Mouse (Mus musculus) c-Kit-negative CD71-positive TER-119-positive erythroid progenitor cells, embryonic 14.5 days (primary cell): Measurements from ENCODE around the gene Sf3a3.
A peak's percentile ranks its signal among the peaks of the same experiment; 100 is the strongest.

ENCODE experiments used
- DNase-seq: peaks from one replicate; pipeline ENCODE4 v3.0.0-alpha.2; 2013; ENCODE audit warnings: low read depth, low spot score

The Sf3a3 gene

DNA sequence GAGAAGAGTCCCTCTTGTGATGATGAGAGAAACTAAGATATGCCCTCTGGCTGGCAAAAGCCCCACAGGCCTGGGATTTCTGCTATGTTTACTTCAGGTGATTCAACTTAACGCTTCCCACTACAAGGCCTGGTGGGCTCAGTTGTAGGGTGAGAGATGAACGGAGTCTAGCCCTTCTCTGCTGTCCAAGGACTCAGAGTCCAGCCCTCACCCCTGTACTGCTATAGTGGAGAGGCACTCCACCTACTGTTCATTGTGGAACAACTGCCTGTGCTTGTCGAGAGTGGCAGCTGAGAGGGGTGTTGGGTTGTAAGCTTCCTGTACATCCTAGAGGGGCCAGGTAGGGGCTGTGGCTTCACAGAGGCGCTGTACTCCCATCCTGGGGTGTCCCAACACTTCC is 23.4 kb downstream of the Sf3a3 start:
- DNase-seq: no peak

DNA sequence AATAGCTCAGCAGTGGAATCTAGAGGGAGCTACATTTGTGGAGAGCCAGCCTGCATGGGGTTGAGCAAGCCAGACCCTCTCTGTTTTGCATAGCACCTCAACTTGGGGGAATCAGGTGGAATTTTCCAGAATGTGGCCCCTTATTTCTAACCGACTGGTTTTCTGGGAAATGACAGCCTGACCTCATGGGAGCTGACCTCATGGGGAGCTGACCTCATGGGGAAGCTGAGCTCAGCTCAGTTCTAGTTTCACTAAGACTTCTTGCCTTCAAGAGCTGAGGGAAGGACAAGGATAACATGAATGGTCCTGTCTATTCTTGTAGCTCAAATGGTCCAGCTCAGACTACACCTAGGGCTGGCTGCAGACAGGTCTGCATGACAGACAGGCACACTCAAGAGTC is 24.2 kb downstream of the Sf3a3 start:
- no peak for DNase-seq

DNA sequence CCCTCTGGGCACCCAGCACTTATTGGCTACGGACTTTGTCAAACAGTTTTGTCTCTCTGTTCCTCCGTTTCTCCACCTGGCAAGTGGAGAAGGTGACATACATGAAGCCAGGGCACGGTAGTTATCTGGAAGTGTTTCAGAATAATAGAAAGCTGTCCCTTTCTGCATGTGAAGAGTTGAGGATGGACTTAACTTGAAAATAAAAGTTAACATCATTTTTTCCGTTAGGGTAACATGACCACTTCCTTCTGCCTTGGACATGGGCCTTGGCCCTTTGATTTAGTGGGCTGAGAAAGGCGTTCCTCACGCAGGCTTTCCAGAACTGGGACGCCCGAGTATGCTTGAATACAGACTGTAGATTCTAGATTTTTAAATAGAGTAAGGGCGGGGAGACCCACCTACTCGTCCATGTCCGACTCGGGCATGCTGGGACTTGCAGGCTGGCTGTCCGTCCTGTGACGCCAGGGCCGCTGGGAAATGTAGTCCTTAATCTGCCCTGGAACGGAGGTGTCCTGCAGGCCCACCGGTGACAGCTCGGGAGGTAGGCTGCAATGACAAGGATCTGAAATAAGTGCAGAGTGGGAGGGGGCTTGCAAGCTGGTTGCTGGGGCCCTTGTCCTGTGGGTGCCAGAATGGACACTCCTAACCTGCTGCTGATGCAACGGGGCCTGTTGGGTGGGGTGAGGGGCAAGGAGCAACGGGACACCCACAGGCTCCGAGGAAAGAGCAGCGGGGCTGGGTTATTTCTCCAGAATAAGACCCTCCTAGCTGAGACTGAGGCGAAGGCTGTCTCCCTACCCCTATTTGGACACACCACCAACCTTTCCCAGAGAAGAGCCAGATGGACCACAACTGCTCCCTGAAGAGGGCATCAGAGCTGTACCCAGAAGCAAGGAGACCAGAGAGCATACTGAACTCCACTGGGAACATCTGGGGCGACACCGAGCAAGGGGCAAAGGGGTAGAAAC is 27.1 kb downstream of the Sf3a3 start, which contains the start of gene Inpp5b:
Inpp5b (plus strand) TSS at position 475 of the 968 bp plus-strand sequence.
- DNase-seq: no peak

DNA sequence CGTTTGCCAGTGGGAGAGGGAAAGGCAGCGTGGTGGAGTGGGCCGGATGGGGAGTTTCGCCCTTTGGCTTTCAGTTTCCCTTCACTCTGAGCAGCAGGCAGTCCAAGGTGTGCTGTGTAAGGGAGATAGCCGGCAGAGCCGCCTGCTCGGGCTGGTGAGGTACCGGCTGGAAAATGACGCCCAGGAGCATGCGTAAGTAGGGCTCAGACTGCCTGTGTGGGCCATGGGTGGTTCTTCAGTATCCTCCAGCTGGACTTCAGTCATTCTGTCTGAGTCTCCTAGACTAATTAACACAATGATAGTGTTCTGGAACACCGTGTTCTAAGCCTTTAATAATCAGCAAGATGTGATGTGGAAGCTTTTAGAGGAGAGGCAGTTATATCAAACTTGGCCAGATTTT is 28.3 kb downstream of the Sf3a3 start:
- no peak for DNase-seq

DNA sequence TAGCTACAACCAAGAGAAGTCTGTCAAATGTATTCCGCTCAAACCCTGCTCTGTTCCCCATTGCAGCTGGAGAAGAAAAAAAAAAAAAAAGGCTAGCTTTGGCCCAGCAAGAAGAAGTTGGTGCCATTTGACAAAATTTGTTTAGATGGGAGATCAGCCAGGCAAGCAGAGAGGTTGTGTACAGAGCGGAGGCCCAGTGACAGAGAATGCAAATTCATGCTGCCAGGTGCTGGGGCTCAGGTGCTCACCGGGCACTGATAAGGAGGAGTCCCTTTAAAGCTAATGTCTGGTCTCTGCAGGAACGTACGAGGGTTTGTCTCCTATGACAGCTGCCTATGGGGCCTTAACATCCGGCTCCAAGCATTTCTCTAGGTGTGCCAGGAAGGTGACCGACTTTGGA is 32.0 kb downstream of the Sf3a3 start:
- DNase-seq: no peak

DNA sequence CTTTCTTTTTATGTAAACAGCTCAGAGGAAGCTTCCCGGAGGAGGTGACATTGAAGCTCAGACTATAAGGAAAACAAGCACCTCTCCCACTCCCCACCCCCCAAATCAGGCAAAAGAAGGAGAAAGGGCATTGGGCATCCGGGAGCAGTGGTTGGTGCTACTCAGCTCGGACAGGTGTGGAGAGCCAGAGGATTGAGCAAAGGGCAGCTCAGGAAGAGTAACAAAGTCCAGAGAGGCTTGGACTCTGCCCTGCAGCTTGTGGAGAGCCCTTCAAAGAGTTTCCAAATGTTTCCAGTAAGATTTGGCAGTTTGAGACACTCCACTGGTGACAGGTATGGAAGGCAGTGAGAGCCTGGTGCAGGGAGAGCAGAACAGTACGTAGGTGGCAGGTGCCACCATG is 33.3 kb downstream of the Sf3a3 start:
- DNase-seq: no peak

DNA sequence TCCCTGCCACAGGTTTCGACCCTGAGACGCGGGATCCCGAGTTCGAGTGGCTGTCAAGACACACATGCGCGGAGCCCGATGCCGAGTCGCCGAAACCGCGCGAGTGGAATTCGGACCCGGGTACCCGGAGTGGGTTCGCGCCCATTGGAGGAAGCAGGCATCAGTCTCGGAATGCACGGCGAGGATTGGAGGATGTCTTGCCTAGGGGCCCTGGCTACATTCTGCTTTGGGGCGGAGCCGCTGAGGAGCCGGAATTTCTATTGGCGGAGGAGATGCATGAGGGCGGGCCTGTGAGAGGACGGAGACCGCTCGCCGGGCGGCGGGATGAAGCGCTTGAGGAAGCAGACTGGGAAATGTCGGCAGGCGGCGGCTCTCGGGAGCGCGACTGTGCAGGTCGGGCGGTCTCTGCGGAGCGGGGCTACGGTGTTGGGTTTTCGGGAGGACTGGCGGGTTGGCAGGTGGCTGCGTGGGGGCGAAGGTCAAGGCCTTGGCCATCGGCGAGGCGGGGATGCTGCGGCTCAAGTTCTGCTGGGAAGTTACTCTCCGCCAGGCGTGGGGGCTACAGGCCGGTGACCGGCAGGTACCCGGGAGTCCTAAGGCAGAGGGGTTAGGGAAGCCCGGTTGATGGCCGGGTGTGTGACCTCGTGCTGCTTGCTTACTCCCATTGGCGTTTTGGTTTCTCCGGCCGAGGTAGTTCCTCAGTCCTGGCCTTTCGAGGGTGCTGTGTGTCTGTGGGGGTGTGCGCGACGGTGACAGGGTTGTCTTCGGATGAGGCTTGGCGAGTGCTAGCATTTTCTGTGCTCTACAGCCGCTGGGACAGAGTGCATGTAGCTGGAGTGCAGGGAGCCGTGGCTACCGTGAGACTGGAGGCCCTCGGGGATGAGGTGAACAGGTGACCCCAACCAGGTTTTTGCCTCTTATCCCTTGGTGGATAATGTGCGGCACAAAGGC is 37.0 kb downstream of the Sf3a3 start:
- peak; percentile 97 for DNase-seq

DNA sequence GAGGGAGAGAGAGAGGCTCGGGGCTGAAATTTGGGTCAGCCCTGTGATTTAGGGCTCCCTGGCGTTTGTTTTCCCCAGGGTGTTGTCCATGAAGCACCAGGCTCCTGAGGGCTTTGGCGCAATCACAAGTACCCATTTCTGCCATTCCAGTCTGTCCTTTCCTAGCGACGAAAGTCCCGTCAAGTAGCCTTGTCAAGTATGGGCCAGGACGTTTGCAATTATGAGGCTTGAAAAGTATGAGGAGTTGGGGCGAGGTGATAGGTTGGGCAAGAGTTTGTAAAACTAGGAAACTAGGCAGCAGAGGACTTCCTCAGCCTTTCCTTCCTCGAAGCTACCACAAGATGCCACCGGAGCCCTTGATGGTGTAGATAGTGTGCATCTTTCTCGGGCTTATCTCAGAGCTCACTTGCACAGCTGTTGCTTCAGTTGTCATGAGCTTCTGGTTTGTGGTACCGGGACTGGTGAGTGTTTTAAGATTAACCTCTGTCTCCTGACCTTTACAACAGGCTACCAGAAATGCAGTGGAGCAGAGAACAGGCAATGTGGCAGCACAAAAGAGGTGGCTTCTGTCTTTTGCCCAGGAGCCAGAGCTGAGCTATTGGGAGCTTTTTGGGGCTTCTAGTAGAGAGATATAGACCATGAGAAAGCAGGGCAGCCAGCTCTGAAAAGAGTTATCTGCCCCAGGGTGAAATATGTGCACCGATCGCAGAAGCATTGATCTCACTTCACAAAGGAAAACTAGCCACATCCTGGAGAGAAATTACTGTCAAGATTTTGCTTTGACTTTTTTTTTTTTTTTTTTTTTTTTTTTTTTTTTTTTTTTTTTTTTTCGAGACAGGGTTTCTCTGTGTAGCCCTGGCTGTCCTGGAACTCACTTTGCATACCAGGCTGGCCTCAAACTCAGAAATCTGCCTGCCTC is 38.0 kb downstream of the Sf3a3 start:
- peak; percentile 70 for DNase-seq

DNA sequence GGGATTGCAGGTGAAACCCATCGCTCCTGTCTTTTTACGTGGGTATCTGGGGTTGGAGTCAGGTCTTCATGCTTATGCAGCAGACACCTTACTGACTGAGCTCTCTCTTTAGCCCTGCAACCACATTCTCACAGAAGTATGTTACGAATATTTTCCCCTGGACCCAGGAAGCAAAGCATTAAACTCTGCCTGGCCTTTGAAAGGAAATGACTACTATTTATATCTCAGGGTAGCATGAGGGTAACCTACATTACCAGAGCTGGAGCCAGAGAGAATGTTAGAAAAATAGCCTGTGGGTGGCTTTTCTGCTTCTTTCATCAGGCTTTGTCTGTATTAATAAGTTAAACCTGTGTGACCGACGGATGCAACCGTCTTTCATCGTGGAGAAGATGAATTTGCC is 41.0 kb downstream of the Sf3a3 start:
- DNase-seq: no peak

DNA sequence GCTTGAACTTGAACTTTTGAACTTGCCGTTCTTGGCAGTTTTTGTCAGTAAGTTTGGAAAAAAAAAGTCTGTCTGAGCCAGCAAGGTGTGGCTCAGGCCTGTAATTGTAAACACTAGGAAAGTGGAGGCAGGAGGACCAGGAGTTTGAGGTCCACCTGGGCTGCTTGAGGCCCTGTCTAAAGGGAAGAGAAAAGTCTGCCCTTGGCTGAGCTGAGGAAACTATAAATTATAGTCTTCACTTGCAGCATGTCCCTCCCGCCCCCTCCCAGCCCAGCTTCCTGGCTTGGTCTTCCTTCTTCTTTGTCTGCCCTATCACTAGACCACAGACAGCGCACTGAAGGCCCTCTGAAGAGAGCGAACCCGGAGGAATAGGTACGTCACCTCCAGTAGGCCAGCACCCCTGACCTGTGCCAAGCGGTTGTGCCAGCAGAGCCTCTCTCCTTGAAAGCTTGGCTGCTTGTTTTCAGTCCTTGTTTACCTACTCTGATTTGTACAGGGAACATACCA is 44.8 kb downstream of the Sf3a3 start:
- DNase-seq: no peak

DNA sequence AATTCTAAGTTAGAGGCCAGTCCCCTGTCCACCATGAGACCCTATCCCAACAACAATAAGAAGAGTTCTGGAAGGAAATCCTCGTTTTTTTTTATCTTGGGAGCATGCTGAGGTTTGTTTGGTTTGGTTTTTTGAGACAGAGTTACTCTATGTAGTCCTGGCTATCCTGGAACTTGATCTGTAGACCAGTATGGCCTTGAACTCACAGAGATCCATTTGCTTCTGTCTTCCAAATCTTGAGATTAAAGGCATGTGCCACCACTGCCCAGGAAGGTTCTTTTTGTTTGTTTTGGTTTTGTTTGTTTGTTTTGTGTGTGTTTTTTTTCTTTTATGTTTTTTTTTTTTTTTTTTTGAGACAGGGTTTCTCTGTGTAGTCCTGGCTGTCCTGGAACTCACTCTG is 46.6 kb downstream of the Sf3a3 start:
- DNase-seq: no peak

DNA sequence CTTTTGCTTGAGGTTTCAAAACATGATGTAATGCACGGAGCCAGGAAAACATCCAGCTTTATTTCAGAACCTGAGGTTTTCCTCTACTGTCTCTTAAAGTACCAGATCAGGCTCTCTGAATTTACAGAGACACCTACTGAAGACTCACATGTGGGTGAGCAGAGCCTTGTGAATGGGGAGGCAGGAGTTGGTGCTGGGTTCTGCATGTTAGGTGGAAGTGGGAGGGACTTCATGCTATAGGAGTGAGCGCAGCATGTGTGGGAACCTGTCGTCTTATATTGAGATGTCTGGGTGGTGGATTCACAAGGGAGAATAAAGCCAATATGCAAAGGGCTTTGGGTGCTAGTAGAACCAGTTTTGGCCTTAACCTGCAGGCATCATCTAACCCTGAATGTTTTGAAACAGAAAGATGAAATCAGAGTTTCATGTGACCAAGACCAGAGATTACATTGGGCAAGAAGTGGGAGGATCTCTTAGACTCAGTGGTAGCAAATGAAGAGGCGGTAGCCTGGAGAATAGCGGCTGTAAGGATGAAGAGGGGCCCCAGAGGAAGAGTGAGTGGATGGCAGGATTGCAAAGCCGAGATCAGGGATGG is 48.4 kb downstream of the Sf3a3 start:
- DNase-seq: no peak

DNA sequence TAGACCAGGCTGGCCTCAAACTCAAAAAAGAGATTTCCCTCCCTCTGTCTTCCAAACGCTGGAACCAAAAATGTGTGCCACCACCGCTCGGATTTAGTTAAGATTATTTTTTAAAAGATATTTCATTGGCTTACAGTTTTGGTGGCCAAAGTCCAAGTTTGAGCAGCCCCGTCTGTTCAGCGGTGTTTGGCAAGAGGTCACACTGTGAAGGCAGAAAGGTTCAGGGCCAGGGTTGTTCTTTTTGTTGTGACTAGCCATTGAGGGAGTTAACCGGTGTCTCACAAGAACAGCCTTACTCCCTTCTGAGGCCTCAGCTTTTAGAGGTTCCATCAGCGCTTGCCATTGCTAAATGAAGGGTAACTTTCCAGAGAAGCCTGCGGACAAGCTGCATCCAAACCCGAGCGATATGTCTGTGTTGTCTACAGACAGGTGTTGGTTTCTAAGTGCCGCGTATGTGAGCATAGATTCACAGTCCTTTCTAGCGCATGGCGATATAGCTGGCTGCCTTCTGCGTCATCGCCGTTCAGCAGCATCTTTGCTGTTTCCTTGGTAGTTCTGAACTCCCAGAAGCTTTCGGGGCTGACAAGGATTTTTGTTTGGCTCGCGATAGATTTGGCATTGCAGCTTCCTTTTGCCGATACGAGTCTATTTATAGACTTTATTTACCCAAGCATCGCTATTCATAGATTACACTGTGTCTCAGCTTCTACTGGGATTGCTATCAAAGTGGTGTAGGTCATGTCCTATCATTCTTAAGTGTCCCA is 51.4 kb downstream of the Sf3a3 start:
- no peak for DNase-seq

DNA sequence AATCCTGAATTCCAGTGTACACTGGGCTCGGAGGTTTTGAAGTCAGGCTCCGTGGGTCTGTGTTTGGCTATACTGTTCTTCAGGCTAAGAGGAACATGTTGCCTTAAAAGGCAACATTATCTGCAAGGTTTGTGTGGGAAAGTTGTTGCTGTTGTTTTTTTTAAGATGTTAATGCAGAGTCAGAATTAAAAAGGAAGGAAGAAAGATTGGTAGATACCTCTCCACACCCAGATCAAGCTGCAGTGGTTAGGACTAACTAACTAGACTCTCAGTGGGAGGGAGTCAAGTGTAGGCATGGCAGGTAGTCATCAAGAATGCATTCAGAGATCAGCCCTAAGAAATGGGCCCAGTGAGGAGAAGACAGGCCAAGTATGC is 52.0 kb downstream of the Sf3a3 start:
- no peak for DNase-seq

DNA sequence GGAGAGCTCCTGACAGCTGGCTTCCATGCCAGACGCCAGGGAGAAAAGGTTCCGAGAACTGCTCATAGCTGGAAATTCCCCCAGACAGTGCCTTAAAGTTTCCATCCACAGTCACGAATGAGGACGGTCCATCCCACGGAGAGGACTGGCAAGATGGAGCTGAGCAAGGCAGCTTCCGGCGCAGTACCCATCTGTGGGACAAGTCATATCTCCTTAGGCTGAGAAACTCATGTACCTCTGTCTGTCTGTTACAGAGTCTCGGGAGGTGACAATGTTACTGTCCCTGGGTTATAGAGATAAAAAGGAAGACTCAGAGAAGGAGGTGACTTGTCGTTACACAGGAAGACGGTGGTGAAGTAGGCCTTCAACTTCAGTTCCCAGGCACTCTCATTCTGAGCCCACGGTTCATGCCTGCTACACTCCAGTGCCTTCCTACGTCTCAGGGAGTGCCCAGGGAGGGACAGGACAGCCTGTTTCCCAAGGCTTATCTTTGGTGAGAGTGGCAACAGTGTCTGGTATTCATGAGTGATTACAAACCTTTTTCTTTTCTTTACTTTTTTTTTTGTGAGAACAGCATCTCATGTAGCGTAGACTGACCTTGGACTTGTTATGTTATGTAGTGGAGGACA is 54.5 kb downstream of the Sf3a3 start:
- DNase-seq: no peak

DNA sequence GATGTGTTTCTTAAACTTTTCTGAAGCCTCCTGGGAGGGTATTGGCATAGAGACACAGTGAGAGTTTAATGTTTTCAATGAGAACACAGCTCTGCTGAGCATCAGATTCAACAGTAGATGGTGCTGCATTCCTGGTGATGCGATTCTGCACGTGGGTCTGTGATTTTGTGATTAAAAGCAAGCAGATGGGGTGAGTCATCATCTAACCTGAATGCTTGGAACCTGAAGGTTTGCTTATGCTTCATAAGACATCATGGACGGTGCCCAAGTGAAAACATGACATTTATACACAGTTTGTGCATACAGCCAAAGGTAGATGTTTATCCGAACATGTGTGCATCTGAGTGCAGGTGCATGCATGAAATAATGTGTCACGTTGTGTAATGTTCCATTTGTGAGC is 56.0 kb downstream of the Sf3a3 start:
- DNase-seq: no peak

DNA sequence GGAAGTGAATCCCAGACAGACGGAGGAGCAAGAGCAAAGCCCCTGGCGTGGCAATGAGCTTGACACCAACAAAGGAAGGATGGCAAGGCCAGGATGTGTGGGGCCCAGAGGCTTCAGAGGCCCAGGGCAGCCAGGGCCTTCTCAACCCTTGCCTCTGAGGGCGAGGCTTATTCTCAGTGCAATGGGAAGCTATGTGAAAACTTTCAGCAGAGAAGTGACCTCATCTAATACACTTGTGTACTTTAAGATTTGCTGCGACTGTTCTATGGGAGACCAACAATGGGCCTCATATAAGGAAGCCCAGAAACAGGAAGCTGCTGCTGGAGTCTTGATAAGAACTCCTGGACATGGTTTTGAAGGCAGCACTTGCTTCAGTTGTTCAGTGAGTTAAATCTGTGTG is 57.5 kb downstream of the Sf3a3 start:
- DNase-seq: no peak

DNA sequence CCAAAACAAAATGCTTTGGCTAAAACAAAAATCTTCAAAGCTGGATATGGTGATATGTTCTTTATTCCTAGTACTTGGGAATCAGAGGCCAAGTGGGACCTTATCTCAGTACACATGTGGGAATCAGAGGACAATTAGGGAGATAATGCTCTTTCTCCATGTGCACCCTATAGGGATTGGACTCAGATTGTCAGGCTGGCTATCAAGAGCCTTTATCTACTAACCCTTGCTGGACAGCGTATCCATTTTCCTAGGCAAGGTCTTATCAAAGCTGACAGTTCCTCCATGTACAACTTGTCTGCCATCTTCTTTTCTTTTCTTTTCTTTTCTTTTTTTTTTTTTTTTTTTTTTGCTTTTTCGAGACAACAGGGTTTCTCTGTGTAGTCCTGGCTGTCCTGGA is 58.9 kb downstream of the Sf3a3 start:
- no peak for DNase-seq

DNA sequence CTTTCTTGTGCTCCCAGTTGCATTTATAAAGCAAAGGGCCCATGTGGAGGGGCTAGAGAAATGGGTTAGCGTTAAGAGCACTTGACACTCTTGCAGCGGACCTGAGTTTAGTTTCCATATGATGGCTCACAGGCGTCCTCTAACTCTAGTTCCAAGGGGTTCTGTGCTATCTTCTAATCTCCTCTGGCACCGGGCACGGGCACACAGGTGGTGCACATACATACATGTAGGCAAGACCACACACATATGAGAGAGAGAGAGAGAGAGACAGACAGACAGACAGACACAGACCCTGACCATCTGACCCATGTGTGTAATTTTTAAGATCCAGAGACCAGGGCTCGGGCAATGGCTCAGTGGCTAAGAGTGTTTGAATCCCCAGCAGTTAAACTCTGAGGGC is 59.4 kb downstream of the Sf3a3 start:
- no peak for DNase-seq

DNA sequence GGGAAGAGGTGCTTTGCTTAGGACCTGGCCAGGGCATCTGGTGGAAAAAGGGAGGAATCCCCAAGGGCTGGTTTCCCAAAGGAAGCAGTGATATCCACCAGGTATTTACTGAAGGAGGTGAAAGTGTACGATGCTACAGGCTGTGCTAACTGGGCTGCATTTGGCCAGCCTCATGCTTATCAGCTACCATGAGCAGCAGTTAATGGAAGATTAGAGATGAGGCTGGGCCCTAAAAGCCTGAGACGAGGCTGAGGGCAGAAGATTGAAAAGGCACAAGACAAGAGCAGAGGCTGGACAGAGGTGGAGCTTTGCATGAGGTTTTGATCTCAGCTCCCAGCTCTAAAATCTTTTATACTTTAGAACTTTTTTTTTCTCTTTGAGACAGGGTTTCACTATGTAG is 59.9 kb downstream of the Sf3a3 start:
- DNase-seq: peak; percentile 75
